Mouse (Mus musculus) forebrain, embryonic 15.5 days (tissue): ENCODE measurements at regions not wholly inside any gene's neighbourhood (a gene's known extent, or its start where the extent isn't known, plus 50 kb on each side); places are given as distances from the start of the nearest gene placed in this dataset.

Source experiments
- ATAC-seq: fragments of 200-750 bp; cut with Nextera tagmentation; replicated peaks from 2 replicates; pipeline ENCODE4 v1.8.0; 2017; ENCODE audit warnings: mild to moderate bottlenecking, moderate TSS enrichment, moderate library complexity
- H3K27ac ChIP-seq: fragments of 300-500 bp; sonication (generic); replicated peaks from 2 replicates; pipeline ENCODE4 v1.5.1; 2015; ENCODE audit warnings: mild to moderate bottlenecking, inconsistent platforms
- H3K27me3 ChIP-seq: fragments of 300-500 bp; sonication (generic); 2 replicates; pipeline ENCODE4 v1.6.1; 2015; ENCODE audit warnings: inconsistent platforms
- H3K36me3 ChIP-seq: fragments of 300-500 bp; sonication (generic); 2 replicates; pipeline ENCODE4 v1.6.1; 2015; ENCODE audit warnings: mild to moderate bottlenecking, inconsistent platforms
- H3K4me1 ChIP-seq: fragments of 300-500 bp; sonication (generic); 2 replicates; pipeline ENCODE4 v1.6.1; 2015; ENCODE audit warnings: inconsistent platforms
- H3K4me2 ChIP-seq: fragments of 300-500 bp; sonication (generic); replicated peaks from 2 replicates; pipeline ENCODE4 v1.6.1; 2015; ENCODE audit warnings: mild to moderate bottlenecking, inconsistent platforms
- H3K4me3 ChIP-seq: fragments of 300-500 bp; sonication (generic); 2 replicates; pipeline ENCODE4 v1.5.1; 2015; ENCODE audit warnings: mild to moderate bottlenecking, inconsistent platforms
- H3K9ac ChIP-seq: fragments of 300-500 bp; sonication (generic); replicated peaks from 2 replicates; pipeline ENCODE4 v1.6.1; 2015; ENCODE audit warnings: mild to moderate bottlenecking, inconsistent platforms
- H3K9me3 ChIP-seq: fragments of 300-500 bp; sonication (generic); 2 replicates; pipeline ENCODE4 v1.6.1; 2016; ENCODE audit warnings: inconsistent platforms
- WGBS: fragments of 180-500 bp; shearing (Covaris S2); methylation state at CpG from one replicate; pipeline ENCODE4 v1.1.7; 2015; ENCODE audit warnings: mixed read lengths; 5-methylcytosine and 5-hydroxymethylcytosine counted together

DNA sequence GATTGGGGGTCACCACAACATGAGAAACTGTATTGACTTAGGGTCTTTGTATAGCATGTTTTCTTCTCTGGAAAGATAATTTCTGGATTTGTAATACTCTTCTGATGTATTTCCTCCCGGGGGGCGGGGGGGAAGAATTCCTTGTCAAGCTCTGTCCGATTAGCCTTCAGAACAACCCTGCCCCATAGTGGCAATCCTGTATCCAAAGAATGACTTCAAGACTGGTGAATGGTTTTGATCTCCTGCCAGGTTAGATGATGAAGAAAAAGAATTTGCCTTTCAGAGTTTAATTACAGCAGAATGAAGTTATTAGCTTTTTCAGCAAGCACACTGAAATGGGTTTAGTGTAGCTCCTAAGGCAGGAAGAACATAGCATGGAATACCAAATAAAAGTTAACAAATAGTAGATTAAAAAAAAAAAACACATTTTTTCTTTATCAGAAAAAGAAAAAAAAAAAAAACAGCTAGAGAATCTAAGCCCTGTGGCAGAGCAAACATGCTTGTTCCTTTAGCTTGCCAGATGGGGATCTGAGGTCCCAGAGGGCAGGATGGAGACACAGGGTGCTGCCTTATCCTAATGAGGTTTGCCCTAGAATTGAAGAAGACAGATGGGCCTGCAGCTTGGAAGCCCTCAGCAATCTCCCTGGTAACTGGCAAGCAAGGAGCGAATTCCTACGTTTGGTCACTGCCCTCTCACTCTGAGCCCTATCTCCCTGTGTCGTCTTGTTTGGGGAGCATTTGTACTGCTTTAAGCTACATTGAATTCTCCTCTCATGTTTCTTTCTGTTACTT lies 280.9 kb upstream of the Gm9972 start:
- no peak for ATAC-seq
- Histone ChIP-seq H3K27me3 (no peaks in the 10 kb centered on the region), H3K4me1 (no peaks in the 10 kb centered on the region), H3K4me3 (no peak overlapping the region), H3K9ac (no peak overlapping the region), H3K27ac (no peak overlapping the region), H3K9me3 (no peaks in the 10 kb centered on the region), H3K36me3 (no peaks in the 10 kb centered on the region), H3K4me2 (no peak overlapping the region)
- 60% methylated on average over 6 of the region's 6 CpGs for WGBS

DNA sequence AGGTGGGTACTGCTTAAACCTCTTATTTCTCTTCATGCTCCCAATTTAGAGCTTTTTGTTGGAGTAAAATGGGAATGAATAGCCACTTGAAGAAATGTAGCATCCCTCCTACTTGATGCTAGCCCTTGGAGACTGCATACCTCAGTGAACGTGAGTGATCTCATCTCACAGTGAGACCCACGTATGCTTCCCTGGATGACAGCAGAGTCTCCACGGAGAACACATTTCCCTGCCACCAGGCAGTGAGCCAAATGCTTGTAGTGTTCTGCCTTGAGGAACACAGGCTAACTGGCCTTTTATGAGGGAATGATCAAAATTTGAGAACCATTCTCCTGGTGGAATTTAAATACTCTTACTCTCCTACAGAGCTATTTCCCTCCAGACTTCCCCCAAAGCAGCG lies 280.1 kb upstream of the Gm9972 start:
- Histone ChIP-seq H3K4me3 (no peak overlapping the region), H3K4me2 (no peak overlapping the region), H3K27ac (no peak overlapping the region), H3K4me1 (no peaks in the 10 kb centered on the region), H3K36me3 (no peaks in the 10 kb centered on the region), H3K27me3 (no peaks in the 10 kb centered on the region), H3K9ac (no peak overlapping the region), H3K9me3 (no peaks in the 10 kb centered on the region)
- 45% methylated on average over 4 of the region's 4 CpGs for WGBS
- ATAC-seq = no peak

DNA sequence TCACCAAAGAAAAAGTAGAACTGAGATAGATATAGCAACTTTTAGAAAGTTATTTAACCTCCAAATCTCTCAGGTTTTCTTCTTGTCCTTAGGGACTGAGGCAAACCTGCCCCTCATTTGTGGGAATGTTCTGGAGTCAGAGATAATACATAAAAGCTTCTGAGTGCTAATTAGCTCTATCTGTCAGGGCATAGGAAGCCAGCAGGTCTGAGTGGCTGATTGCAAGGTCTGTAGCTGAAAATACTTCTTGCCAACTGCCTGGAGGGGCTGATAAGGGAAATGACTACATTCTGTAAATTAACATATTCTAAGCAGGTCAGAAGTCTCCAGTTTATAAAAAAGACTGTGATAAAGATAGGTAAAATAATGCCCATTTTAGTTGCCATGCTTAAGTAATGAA lies 270.3 kb upstream of the Gm9972 start:
- H3K4me1 ChIP-seq = no peaks in the 10 kb centered on the region
- H3K9me3 ChIP-seq = no peaks in the 10 kb centered on the region
- no peak overlapping the region for H3K4me3 ChIP-seq
- ATAC-seq = no peak
- H3K27me3 ChIP-seq = no peaks in the 10 kb centered on the region
- H3K9ac ChIP-seq = no peak overlapping the region
- H3K4me2 ChIP-seq = no peak overlapping the region
- no peaks in the 10 kb centered on the region for H3K36me3 ChIP-seq
- H3K27ac ChIP-seq = no peak overlapping the region

DNA sequence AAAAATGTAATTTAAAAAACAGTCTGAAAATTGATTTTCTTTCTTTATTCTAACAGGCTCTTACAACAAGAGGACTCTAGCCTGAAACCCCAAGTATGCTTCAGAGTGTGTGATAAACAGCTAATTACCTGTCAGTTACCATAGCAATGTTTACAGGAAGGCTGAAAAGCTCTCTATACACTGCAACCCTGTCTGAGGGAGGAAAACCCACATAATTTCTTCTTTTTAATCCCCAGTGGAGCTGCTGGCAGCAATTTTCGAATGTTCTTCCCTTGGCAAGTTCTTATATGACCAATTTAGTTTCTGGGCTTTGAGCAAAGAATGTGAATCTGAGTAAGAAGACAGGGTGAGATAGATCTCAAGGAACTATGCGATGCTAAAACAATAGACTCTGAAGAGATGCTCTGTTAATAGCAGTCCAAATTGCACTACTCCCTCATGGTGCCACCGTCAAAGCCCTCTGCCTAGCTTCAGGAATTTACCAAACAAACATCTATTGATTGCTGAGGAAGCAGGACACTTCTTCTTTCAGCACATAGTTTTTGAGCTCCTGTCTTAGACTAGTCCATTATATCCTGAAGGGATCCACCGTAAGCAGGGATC lies 260.4 kb upstream of the Gm9972 start:
- Histone ChIP-seq H3K4me2 (no peak overlapping the region), H3K27me3 (no peaks in the 10 kb centered on the region), H3K36me3 (no peaks in the 10 kb centered on the region), H3K4me3 (no peak overlapping the region), H3K27ac (no peak overlapping the region), H3K9me3 (no peaks in the 10 kb centered on the region), H3K4me1 (peaks cover 7% of the 10 kb centered on the region), H3K9ac (no peak overlapping the region)
- ATAC-seq = peak; percentile 81; the same call in 1 of the 2 replicates
- WGBS = 24% methylated on average over 4 of the region's 4 CpGs

DNA sequence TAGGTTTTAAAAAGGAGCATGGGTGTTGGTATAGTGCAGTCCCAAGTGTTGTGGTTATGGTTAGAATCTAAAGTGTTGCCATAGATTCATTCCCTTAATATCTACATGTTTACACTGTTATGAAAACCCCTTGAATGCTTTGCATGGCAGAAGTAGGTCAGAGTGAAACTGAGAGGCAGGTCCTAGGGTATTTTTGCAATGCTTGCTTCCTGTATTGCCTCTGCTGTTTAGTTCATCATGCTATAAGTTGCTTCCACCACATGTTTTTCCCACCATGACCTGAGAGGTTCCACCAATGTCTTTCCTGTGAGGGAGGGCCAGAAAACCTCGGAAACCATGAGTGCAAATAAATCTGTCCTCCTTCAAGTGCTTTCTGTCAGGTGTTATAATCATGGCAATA lies 224.1 kb upstream of the Gm9972 start:
- H3K36me3 ChIP-seq = no peaks in the 10 kb centered on the region
- no peaks in the 10 kb centered on the region for H3K4me1 ChIP-seq
- H3K9ac ChIP-seq = no peak overlapping the region
- no peak overlapping the region for H3K27ac ChIP-seq
- no peaks in the 10 kb centered on the region for H3K27me3 ChIP-seq
- H3K9me3 ChIP-seq = no peaks in the 10 kb centered on the region
- 95% methylated on average over 1 of the region's 1 CpGs for WGBS
- no peak overlapping the region for H3K4me3 ChIP-seq
- no peak overlapping the region for H3K4me2 ChIP-seq
- ATAC-seq = no peak

DNA sequence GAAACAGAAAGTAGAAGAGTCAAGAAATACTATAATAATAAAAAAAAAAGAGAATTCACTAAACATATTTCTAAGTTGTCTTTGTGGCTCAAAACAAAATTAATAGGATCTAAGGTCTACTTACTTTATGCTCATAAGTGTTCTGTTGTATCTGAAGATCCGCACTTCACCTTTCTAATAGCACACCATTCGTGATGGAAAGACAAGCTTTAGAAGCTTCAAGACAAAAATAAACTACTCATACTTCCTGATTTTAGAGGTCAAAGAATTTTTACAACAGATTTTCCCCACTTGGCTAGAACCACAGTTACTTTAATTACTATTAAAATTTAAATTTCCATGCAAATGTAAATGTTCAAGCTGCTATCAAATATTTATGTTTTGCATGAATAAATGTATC lies 219.8 kb upstream of the Gm9972 start:
- ATAC-seq = no peak
- Histone ChIP-seq H3K36me3 (no peaks in the 10 kb centered on the region), H3K27me3 (no peaks in the 10 kb centered on the region), H3K9me3 (no peaks in the 10 kb centered on the region), H3K9ac (no peak overlapping the region), H3K4me3 (no peak overlapping the region), H3K4me2 (no peak overlapping the region), H3K4me1 (no peaks in the 10 kb centered on the region), H3K27ac (no peak overlapping the region)
- WGBS = 91% methylated on average over 2 of the region's 2 CpGs

DNA sequence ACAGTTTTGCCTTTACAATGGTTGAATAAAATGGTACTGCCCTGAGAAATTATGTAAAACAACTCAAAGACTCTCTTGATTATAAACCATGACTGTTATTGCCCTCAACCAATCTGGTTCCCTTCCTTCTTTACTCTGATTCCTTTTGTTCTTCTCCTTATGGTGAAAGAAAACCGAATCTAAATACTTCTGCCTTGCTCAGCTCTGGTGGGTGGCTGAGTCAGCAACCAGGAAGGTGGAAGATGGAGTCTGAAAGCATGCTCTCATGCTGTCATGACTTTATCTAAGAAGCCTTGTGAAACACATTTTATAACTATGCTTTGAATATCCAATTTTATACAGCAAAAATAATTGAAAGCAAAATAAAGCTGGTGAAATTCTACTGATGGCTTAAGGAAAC lies 212.7 kb upstream of the Gm9972 start:
- no peaks in the 10 kb centered on the region for H3K9me3 ChIP-seq
- no peak overlapping the region for H3K4me3 ChIP-seq
- no peak overlapping the region for H3K27ac ChIP-seq
- WGBS = 49% methylated on average over 1 of the region's 1 CpGs
- no peaks in the 10 kb centered on the region for H3K36me3 ChIP-seq
- no peaks in the 10 kb centered on the region for H3K27me3 ChIP-seq
- no peak overlapping the region for H3K4me2 ChIP-seq
- H3K9ac ChIP-seq = no peak overlapping the region
- ATAC-seq = no peak
- no peaks in the 10 kb centered on the region for H3K4me1 ChIP-seq

DNA sequence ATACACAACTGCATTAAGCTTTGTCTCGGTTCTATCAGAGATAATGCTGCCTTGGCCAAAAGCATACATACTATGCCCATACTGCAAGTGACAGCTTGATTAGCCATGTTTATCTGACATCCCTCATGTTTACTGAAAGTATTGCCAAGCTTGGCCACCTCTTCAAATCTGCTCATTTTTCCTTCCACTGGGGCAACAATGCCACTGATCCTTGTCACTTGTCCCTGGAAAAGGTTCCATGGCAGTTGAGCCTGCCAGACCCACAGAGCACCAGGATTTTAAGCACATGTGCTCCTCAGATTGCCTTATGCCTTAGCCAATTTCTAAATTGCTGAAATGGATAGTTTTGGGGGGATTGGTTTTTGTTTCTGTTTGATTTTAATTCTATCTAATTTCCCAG lies 189.8 kb upstream of the Gm9972 start:
- no peak for ATAC-seq
- WGBS = 77% methylated on average over 1 of the region's 1 CpGs

DNA sequence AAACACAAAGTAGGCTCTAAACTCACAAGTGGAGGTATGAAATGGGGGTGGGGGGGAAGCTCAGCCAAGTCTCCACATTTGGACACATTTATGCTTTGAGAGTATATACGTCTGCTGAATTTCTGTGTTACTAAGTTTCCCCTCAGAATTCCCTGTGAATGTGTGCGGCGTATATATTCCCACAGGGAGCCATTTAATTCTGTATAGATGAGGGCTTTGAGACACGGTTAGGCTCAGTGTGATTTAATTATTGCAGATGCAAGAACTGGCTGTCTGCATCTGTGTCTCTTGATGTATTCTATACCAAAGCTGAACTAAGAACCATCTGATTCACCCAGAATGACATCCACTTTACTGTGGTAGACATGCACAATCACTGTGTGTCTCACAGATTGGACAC lies 181.1 kb upstream of the Gm9972 start:
- no peaks in the 10 kb centered on the region for H3K27me3 ChIP-seq
- no peak overlapping the region for H3K4me2 ChIP-seq
- no peaks in the 10 kb centered on the region for H3K9me3 ChIP-seq
- H3K27ac ChIP-seq = no peak overlapping the region
- H3K4me1 ChIP-seq = no peaks in the 10 kb centered on the region
- no peak overlapping the region for H3K4me3 ChIP-seq
- ATAC-seq = no peak
- WGBS = 87% methylated on average over 4 of the region's 4 CpGs
- H3K9ac ChIP-seq = no peak overlapping the region
- no peaks in the 10 kb centered on the region for H3K36me3 ChIP-seq

More for the DNA sequence above, 189.8 kb upstream of the Gm9972 start:
- H3K36me3 ChIP-seq = no peaks in the 10 kb centered on the region
- H3K4me3 ChIP-seq = no peak overlapping the region
- H3K27ac ChIP-seq = no peak overlapping the region
- H3K9ac ChIP-seq = no peak overlapping the region
- no peaks in the 10 kb centered on the region for H3K9me3 ChIP-seq
- no peak overlapping the region for H3K4me2 ChIP-seq
- H3K27me3 ChIP-seq = no peaks in the 10 kb centered on the region
- no peaks in the 10 kb centered on the region for H3K4me1 ChIP-seq

DNA sequence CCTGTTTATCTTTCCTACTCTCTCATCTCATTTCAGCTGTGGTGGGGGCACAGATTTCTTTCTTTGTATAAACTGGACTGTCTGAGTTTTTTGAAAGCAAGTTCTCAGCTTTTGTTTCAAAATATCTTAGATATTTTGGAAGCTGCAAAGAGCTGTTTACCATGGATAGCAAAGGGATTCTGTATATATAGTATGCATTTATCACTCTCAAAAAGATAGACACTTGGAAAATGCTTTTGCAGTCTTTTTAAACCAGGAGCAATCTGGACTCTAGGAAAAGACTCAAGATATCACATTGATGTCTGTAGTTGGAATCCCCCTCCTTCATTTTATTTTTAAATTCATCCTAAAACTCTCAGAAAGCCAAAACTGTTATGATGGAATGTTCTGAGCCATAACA lies 177.9 kb upstream of the Gm9972 start:
- Histone ChIP-seq H3K9ac (no peak overlapping the region), H3K4me1 (no peaks in the 10 kb centered on the region), H3K27me3 (no peaks in the 10 kb centered on the region), H3K9me3 (no peaks in the 10 kb centered on the region), H3K27ac (no peak overlapping the region), H3K4me3 (no peak overlapping the region), H3K36me3 (no peaks in the 10 kb centered on the region), H3K4me2 (no peak overlapping the region)
- ATAC-seq = no peak

DNA sequence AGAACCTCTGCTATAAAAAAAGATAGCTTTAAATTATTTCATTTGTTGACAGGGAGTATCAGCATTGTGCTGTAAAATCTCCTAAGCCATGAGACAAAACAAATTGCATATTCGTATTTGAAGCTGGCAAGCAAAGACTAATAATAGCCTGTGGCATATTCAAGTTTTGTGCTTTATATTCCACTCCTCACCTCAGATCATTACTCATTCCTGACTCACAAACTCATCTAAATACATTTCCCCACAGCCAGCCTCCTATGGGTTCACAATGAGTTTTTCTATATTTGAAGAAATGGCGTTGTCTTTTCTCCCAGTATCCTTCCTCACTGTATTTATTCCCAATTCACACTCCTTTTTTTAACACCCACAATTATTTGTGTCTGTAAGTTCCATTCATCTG lies 161.5 kb upstream of the Gm9972 start:
- Histone ChIP-seq H3K27me3 (no peaks in the 10 kb centered on the region), H3K4me3 (no peak overlapping the region), H3K4me2 (no peak overlapping the region), H3K4me1 (no peaks in the 10 kb centered on the region), H3K9me3 (no peaks in the 10 kb centered on the region), H3K27ac (no peak overlapping the region), H3K9ac (no peak overlapping the region), H3K36me3 (no peaks in the 10 kb centered on the region)
- ATAC-seq = no peak
- WGBS = 83% methylated on average over 2 of the region's 2 CpGs

DNA sequence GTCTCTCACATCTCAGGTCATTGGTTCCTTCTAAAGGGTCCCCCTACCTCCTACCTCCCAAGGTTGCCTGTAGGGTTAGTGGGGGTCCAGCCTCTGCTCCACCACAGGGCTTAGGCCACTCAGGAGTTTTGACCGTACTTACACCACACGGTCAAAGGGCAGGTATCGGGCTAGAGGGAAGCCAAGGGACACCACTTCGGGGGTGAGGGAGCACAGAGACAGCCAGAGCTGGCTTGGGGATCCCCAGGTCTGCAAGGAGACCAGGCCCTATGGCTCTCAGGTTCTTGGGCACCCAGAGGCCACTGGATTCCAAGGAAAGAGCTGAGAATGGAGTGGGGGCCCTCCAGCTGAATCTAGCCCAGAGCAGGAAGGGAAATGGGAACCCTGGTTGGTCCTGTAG lies 135.5 kb upstream of the Gm9972 start:
- H3K4me3 ChIP-seq = no peak overlapping the region
- no peak overlapping the region for H3K4me2 ChIP-seq
- H3K4me1 ChIP-seq = no peaks in the 10 kb centered on the region
- no peak overlapping the region for H3K27ac ChIP-seq
- H3K9me3 ChIP-seq = no peaks in the 10 kb centered on the region
- no peaks in the 10 kb centered on the region for H3K27me3 ChIP-seq
- WGBS = 97% methylated on average over 4 of the region's 4 CpGs
- H3K36me3 ChIP-seq = no peaks in the 10 kb centered on the region
- no peak for ATAC-seq
- no peak overlapping the region for H3K9ac ChIP-seq

DNA sequence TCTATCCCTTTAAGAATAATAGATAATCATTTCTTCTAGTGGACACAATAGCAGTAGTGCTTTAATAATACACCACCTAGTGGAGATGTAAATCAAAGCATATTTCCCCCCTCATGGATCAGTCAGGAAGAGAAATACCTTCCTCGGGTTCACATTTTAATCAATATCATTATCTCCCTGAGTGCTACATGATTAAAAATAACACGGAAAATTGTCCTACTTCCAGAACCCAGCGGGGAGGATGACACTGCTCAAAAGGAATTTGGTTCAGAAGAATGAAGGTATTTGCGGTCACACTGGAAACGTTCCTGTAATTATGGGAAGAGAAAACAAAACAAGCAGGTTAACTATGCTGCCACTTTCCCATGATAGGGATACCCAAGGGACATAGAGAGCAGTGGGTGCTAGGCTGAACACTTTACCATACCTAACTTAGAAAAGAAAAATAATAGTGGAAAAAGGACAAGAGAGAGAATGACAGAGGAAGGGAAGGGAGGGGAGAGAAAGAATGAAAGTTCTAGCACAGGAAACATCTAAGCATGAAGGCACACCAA lies 132.0 kb upstream of the Gm9972 start:
- Histone ChIP-seq H3K4me1 (no peaks in the 10 kb centered on the region), H3K4me2 (no peak overlapping the region), H3K27me3 (no peaks in the 10 kb centered on the region), H3K27ac (no peak overlapping the region), H3K9ac (no peak overlapping the region), H3K9me3 (no peaks in the 10 kb centered on the region), H3K4me3 (no peak overlapping the region), H3K36me3 (no peaks in the 10 kb centered on the region)
- ATAC-seq = no peak
- WGBS = 66% methylated on average over 5 of the region's 5 CpGs
